Comparison of ENCODE assay signal across 8 mouse cellular contexts in the genomic region with DNA sequence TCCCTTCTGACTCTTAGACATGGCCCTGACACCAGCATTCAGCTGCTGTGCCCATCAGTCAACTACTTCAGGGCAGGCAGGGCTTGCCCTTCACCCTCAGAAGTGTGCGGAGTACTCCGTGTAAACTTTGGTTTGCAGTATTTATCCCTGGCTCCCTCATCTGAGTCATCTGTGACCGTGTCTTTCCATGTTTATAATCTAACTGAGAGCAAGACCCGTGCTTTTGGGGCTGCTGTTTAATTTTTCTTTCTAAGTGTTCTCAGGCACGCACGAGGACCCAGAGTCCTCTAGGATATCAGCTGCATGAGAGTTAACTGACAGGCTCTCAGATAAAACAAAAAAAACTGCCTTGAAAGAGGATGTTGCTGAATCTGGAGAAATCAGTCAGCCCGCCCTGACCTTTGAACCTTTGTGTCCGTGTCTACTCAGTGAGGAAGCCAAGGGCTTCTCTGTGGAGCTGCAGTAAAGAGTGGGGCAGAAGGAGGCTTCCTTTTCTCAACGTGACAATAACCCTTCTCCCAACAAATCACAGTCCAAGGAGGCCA. TPM values are rescaled to one million over a fixed set of nuclear protein-coding genes. Genes with fewer than 3 reads are reported as not detected.
A peak's percentile ranks its signal among the peaks of the same experiment; 100 is the strongest.
DNase-seq lines count a peak whose midpoint lies in the region; ATAC-seq and TF ChIP-seq lines count a peak whose summit lies in the region.

No protein-coding gene starts in this region.

- H3K4me3 ChIP-seq in heart, embryonic 10.5 days = no peak overlapping the region
- H3K4me3 ChIP-seq in limb, embryonic 10.5 days = peak overlapping the region; percentile 28; the same call in 1 of the 2 replicates
- H3K4me3 ChIP-seq in stomach, postnatal 0 days (ENCODE audit: low read depth, low read length) = no peak overlapping the region

- DNase-seq in spleen, postnatal 36 days (ENCODE audit: low spot score in 2 of 2) = peak; percentile 4 to 12
- no peak for DNase-seq in spleen, postnatal 14 days (ENCODE audit: low spot score in 2 of 2)
- DNase-seq in heart, embryonic 10.5 days (ENCODE audit: low spot score) = no peak
- DNase-seq in limb, embryonic 10.5 days (ENCODE audit: low spot score) = no peak
- DNase-seq in stomach, postnatal 0 days (ENCODE audit: low spot score) = no peak
- DNase-seq in B cell, adult 2 months = no peak
- DNase-seq in gastrocnemius, postnatal 14 days = no peak
- no peak for DNase-seq in thymus, postnatal 36 days

- 0 out of 2 replicates have a peak overlapping the region, but pooled peaks have one; percentile 4 for H3K9ac ChIP-seq in stomach, postnatal 0 days (ENCODE audit: low read length)

- TF ChIP-seq CTCF in stomach, postnatal 0 days (IDR thresholded peaks at IDR 0.05; ENCODE audit: low read depth) = no peak

- ATAC-seq in stomach, postnatal 0 days (ENCODE audit: low FRiP score, low TSS enrichment) = peak; percentile 74

- H3K4me1 ChIP-seq in heart, embryonic 10.5 days = peaks cover 28% of the 10 kb centered on the region
- H3K4me1 ChIP-seq in limb, embryonic 10.5 days = peaks cover 76% of the 10 kb centered on the region
- H3K4me1 ChIP-seq in stomach, postnatal 0 days (replicated peaks; ENCODE audit: control insufficient read depth, insufficient read depth) = peaks cover 11% of the 10 kb centered on the region

- no peak for TF ChIP-seq EP300 in stomach, postnatal 0 days (optimal IDR thresholded peaks at IDR 0.05)

- peak overlapping the region; percentile 59 for H3K27ac ChIP-seq in heart, embryonic 10.5 days
- H3K27ac ChIP-seq in limb, embryonic 10.5 days = peak overlapping the region; percentile 82
- H3K27ac ChIP-seq in stomach, postnatal 0 days (replicated peaks) = peak overlapping the region; percentile 75

- H3K36me3 ChIP-seq in heart, embryonic 10.5 days = 0 out of 2 replicates have a peak, but pooled peaks cover 8% of the 10 kb centered on the region
- H3K36me3 ChIP-seq in limb, embryonic 10.5 days = peaks cover 96% of the 10 kb centered on the region
- H3K36me3 ChIP-seq in stomach, postnatal 0 days (ENCODE audit: control insufficient read depth, insufficient read depth, low read length) = 0 out of 2 replicates have a peak, but pooled peaks cover 3% of the 10 kb centered on the region

- H3K9me3 ChIP-seq in heart, embryonic 10.5 days = no peaks in the 10 kb centered on the region
- H3K9me3 ChIP-seq in limb, embryonic 10.5 days (replicated peaks) = no peaks in the 10 kb centered on the region
- H3K9me3 ChIP-seq in stomach, postnatal 0 days (ENCODE audit: control insufficient read depth, low read length) = no peaks in the 10 kb centered on the region

- no peaks in the 10 kb centered on the region for H3K27me3 ChIP-seq in heart, embryonic 10.5 days (ENCODE audit: insufficient read depth, poor library complexity, severe bottlenecking)
- no peaks in the 10 kb centered on the region for H3K27me3 ChIP-seq in limb, embryonic 10.5 days (ENCODE audit: low read depth, poor library complexity, severe bottlenecking)
- H3K27me3 ChIP-seq in stomach, postnatal 0 days (ENCODE audit: control insufficient read depth, insufficient read depth, low read length) = no peaks in the 10 kb centered on the region

- no peak overlapping the region for H3K4me2 ChIP-seq in stomach, postnatal 0 days (replicated peaks; ENCODE audit: low read depth)

- intact Hi-C loops in gastrocnemius, postnatal 14 days (cut with DNase I; ENCODE audit: low total_unique reads) = no loop called here

- WGBS in heart, embryonic 10.5 days = 15% methylated on average over 9 of the region's 9 CpGs
- 31% methylated on average over 9 of the region's 9 CpGs for WGBS in limb, embryonic 10.5 days
- 15% methylated on average over 9 of the region's 9 CpGs for WGBS in stomach, postnatal 0 days

RNA-seq across cellular contexts. Expression of a gene that starts 7.7 kb away (rescaled TPM):
- 24.7 and 38.7 TPM in 2 replicates for polyA plus RNA-seq in heart, embryonic 10.5 days (2016; fragmentation: Nextera tagmentation; extraction: Ambion mirVana)
- polyA plus RNA-seq in limb, embryonic 10.5 days (2016; fragmentation: Nextera tagmentation; extraction: Ambion mirVana) = 197 and 253 TPM in 2 replicates
- 36.4 and 37.5 TPM in 2 replicates for polyA plus RNA-seq in stomach, postnatal 0 days (2015; fragmentation: Nextera tagmentation; extraction: Ambion mirVana)
- 10 to 100 TPM; 20.2 to 27.2 TPM for total RNA-seq in gastrocnemius, postnatal 14 days (2021)

Comparison
In these comparisons a context has a peak if more than half of its experiments do, and no peak if none do; other contexts are left out.
1. DNase-seq: peak in spleen, postnatal 36 days (2 of 2); none in spleen, postnatal 14 days (0 of 2), heart, embryonic 10.5 days (single experiment), limb, embryonic 10.5 days (single experiment), stomach, postnatal 0 days (single experiment), B cell, adult 2 months (0 of 2), gastrocnemius, postnatal 14 days (single experiment) and thymus, postnatal 36 days (0 of 2).
2. Peak in every context shown above with its lines, with median percentiles within 50 percentile points of each other: H3K27ac ChIP-seq.